Mouse (Mus musculus) kidney, postnatal 14 days (tissue): Measurements from ENCODE around the gene Lgr6.
A peak's percentile ranks its signal among the peaks of the same experiment; 100 is the strongest.

Experiments used
- DNase-seq: peaks from one replicate; pipeline ENCODE4 v3.0.0; 2022; ENCODE audit warnings: mixed read lengths

Lgr6 gene

DNA sequence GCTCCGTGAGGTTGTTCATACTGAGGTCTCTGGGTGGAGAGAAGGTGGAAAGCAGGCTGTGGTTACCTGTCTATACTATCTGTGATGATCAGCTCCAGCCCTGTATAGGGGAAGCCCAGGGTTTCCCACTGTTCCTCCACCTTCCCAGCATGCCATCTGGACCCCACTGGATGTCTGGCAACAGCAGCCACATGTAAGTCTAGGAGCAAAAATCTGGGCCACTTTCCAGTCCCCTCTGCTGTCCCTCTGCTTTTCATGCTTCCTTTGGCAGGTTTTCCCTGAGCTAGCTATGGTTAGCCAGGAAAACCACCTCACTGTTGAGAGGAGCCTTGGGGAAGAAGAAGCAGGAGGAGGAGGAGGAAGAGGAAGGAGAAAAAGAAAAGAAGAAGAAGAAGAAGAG lies 29.8 kb downstream of the Lgr6 start:
- no peak for DNase-seq

DNA sequence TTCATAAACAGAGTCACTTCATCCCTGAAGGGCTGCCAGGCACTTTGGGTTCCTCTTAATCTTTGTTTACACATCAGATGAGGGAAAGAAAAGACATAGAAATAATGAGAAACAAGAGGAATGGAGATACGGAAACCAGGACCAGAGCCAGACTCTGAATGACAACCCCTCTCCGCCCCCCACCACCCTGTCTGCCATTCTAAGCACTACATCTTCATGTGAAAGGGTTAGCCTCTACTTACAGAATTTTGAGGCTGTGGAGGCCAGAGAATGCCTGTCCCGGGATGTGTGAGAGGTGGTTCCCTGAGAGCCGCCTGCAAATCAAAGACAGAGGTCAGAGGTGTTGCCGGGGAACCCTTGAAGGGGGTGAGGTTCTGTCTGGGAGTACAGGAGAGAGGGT lies 32.4 kb downstream of the Lgr6 start:
- no peak for DNase-seq

DNA sequence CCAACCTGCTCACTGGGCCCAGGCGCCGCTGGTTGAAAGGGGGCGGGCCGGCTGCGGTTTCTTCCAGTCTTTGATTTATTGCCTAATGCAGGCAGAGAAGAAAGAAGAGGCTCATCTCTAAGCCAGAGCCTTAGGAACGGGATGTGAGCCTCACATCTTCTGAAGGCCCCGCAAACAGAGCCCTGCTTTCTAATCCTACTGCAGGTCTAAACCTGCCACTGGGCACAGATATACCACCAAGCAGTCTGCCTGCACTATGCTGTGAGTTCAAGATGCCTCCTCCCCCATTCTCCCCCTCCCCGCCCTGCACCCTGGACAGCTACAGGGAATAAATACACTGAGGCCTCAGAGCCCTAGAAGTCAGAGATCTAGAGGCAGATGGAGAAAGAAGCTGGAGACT lies 35.2 kb downstream of the Lgr6 start:
- DNase-seq = no peak

DNA sequence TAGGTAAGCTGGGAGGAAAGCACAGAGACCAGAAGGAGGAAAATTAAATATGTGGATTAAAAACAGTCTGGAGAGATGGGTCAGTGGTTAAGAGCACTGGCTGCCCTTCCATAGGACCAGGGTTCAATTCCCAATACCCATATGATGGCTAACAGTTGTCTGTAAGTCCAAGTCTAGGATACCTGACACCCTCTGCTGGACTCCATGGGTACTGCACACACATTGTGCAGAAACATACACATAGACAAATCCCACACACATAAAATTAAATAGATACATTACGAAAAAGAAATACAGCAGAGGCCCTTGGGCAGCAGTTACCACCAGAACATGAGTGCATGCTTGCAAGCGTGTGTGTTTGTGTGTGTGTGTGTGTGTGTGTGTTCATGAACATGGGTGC lies 40.6 kb downstream of the Lgr6 start:
- no peak for DNase-seq

DNA sequence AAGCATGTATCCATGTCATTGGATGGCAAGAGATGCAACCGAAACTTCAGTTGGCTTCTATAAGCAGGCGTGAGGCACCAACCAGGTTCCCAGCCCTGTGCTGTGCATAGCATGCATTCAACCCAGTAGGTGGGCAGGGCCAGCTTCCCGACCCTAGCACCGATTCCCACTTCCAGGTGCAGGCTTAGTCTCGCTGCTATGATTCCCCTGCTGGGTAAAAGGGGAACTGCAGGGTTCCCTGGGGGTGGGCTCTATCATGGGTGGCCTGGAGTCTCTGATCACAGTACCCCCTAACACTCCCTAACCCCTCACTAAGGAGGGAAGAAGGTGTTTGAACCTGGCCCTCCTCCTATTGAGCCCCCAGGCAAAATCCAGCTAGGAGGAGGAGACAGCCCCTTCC lies 42.1 kb downstream of the Lgr6 start:
- DNase-seq = no peak

DNA sequence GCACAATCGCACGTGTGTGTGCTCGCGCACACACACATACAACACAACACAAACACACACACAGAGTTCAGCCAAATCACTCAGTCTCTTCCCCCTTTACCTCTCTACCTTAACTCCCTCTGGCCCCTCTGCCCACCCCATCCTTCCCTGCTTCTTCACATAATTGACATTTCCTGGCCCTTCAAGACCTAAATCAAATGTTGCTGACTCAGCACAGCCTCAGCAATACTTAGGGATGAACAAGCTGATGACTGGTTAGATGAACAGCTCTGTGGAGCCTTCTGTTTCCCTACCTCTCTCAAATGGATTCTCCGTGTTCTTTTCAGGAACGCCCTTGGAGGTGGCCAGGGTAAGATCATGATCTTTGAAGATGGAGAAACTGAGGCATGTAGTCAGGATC lies 43.8 kb downstream of the Lgr6 start:
- no peak for DNase-seq

DNA sequence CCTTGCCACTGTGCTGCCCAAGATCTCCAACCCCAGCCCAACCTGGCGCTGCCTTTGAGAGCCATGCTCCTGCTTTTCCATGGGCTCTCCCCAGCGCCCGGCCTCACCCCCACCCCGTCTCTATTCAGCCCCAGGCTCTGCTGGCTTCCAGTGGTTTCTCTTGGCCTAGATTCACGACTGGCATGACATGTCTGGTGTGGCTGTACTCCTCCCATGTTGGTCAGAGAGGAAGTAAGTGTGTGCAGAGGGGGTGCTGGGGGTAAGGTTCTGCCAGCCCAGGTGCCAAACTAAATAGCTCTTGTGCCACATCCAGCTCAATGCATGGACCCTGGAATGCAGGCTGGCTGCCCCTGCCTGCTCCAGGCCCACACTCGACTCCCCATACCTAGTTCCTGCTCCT lies 44.9 kb downstream of the Lgr6 start:
- DNase-seq = no peak

DNA sequence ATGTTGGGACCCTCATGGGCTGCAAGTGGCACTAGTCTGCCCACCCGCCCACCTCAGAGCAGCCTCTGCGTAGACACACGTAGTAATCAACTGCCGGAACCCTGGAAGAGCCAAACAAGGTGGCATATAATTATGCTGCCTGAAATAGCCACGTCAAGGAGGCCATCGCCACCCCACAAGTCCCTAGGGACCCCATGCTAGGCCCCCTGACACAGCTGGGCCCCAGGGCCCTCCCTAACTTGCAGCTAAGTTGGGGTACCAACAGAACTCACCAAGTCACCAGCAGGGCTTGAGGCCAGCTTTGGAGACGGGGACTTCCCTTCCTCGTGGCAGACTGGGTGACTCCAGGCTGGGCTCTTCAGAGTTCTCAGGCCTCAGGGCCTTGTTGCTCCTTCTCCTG lies 48.2 kb downstream of the Lgr6 start:
- DNase-seq = no peak

DNA sequence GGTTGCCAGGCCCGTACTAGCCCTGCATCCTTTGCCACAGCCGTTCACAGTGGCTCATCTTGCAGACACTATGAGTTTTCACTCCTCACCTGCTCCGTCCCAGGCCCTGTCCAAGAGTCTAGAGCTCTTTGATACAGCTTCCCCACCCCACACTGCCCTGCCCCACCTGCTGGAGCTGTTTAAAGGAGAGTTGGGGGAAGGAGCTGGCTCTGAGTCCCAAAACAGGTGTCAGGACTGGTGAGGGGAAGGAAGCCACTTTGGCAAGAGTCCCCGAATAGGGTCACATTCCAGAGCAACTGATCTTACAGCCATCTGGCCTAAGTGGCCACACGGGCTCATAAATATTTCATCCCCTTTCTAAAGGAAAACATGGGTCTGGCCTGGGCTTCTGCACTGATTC lies 51.0 kb downstream of the Lgr6 start:
- no peak for DNase-seq

DNA sequence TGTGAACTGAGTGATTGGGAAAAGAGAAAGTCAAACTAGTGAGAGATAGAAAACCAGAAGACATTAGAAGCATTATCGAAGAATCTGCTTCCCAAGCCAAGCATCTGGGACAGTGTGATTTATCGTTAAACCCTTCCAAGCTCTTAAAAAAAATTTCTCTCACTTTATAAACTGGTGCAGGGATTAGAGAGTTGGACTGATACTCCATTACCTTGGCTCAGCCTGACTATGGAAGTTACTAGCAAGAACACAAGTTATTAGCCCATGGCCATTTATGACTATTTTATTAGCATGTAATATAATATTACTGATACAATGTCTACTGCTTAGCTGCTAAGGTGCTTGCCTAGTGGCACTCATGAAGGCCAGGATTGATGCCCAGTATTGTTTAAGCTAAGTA lies 60.6 kb downstream of the Lgr6 start:
- DNase-seq = no peak

DNA sequence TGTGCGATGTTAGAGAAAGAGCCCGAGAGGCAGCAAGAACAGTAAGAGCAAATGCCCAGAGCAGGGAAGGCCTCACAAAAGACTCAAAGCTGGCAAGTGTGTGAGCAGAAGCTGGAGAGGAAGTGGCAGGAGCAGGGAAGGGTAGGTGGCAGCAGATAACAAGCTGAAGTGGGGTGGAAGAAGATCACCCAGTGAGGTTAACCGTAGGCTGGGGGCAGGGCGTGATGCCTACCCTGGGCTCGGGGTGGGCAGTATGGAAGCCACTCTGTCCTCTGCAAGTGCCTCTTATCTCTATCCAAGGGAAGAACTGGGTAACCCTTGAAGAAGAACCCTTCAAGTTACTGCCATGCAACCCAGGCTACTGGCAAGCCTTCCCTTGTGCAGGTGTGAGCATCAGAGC lies 68.8 kb downstream of the Lgr6 start:
- no peak for DNase-seq

DNA sequence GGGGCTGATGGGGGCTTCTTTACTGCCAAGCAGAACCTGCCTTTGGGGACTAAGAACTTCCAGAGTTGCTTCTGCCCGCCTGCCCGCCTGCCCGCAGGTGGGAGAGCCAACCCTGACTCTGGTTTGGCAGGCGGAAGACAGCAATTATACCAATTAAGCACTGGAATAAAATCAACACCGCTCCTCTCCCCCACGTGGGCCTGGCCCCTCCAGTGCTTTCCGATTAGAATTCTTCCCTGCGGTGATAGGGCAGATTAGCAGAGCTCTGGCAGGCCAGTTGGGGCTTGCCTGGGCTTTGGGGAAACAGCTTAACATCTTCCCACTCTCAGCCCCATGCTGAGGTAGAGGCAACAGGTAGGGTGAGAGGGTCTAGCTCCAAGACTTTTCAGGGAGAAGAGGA lies 72.4 kb downstream of the Lgr6 start:
- no peak for DNase-seq

DNA sequence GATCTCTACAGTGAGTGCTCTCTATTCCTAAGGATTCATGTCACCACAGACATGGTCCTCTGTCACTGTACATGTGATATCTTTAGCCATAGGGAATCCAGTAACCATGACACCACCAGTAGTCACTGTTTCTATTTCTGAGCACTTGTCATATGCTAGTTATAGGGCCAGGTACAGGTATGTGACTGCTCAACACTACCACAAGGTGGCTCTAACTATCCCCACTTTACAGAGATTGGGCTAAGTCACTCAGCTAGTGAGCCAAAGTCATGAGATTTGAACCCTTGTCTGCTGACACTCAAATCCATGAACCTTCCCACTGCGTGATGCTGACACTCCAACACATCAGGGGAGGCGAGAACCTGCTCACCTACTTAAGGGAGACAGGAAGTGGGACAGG lies 75.0 kb downstream of the Lgr6 start:
- no peak for DNase-seq

DNA sequence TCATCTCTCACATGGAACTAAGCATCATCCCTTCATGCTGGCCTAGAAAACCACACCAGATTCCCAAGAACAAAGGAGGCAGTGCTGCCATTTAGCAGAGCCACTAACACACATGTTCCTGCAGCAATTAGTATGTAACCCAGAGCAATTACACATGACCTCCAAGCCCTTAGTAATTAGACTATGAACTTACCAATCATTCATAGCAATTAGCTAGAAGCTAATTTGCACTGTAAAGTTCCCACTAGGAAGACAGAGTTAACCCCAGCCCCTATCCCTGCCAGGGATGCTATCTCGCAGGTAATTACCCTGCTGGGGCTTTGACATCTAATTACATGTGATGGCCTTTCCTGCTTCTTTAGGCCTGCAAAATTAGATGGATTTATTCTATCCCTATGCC lies 78.8 kb downstream of the Lgr6 start:
- no peak for DNase-seq

DNA sequence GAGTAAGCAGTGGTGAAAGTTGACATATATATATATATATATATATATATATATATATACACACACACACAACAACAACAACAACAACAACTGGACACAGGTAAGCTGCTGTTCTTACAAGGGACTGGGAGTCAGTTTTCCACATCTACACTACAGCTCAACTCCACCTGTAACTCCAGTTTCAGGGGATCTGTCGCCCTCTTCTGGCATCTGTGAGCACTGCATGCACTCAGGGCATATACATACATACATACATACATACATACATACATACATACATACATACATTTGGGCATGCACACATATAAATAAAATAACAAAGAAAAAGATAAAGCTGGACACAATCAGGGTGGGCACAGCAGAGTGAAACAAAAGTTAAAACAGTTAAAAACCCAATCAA lies 81.5 kb downstream of the Lgr6 start:
- DNase-seq = no peak

DNA sequence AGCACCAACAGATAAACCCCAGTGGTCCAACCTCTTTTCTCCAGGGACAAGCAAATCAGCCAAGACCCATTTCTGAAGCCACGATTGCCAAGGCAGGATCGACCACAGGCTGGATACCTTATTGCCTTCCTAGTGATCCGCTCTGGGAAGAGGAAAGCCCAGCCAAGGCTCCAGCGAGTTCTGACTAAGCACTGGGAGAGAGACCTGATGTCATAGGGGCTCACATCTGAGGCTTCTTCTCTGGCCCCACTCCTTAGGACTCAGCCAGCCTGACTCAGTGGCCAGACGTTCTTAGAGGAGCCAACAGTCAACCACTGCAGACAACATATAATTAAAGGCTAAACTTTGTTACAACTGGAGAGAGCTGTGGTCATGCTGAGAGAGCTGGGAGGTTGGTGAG lies 83.1 kb downstream of the Lgr6 start:
- DNase-seq = no peak

DNA sequence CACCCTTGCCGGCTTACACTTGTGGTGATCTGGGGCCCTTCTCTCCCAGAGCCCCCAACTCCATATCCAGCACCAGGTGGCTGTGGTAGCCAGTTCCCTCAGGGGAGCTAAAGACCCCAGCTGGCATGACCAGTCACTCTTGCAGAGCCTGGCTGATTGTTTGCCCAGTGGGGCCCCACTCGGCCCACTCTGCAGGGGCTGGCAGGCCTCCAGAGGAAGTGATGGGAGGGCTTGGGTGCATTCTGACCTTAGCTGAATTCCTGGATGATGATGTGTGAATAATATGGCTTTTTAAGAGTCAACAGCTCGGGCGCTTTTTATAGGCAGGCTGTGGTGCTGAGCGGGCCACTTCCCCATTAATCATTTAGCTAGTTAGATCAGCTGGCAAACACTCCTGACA lies 84.1 kb downstream of the Lgr6 start:
- DNase-seq = peak; percentile 53

DNA sequence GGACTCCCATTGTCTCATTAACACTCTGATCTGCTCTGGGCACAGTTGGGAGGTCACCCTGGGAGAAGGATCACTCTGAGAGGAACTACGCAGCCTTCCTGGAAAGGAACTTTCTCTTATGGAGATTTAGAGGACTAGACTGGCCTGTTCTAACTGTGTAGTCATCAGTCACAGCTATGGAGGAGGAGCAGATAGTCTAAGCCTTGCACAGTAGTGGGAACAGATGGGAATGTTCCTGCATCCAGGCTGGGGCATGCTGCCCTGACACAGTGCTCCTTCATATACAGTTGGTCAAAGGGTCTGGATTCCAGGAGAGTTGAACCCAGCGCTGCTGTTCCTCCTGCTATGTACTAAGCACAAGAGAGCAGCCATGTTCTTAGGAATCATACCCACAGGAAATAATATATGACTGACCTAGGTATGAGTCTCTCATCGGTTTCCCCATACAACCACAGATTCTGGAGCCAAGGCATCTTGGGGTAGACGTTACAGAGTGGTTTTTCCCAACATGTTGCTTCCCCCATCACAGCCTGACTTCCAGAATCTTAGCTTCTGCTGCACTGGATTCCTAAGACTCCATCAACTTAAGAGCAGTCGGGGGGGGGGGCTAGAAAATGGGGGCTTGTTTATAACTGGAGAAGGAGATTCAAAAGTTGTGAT lies 84.7 kb downstream of the Lgr6 start:
- no peak for DNase-seq

DNA sequence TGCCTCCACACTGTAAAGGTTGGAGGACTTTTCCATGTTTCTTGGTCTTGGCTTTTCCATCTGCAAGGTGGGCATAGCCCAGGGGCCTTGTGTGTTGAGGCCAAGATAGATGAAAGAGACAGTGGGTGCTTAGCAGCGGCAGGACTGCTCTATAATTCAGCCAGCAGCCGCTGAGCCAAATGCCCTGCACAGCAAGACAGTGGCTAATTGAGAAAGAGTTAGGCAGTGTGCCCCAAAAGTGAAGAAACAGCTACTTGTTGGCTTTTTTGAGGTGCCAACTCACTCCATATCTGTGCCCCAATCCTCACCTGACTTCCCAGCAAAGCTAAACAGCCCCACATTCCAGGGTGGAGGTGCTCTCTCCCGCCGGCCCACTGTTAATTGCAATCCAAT lies 85.3 kb downstream of the Lgr6 start:
- no peak for DNase-seq

DNA sequence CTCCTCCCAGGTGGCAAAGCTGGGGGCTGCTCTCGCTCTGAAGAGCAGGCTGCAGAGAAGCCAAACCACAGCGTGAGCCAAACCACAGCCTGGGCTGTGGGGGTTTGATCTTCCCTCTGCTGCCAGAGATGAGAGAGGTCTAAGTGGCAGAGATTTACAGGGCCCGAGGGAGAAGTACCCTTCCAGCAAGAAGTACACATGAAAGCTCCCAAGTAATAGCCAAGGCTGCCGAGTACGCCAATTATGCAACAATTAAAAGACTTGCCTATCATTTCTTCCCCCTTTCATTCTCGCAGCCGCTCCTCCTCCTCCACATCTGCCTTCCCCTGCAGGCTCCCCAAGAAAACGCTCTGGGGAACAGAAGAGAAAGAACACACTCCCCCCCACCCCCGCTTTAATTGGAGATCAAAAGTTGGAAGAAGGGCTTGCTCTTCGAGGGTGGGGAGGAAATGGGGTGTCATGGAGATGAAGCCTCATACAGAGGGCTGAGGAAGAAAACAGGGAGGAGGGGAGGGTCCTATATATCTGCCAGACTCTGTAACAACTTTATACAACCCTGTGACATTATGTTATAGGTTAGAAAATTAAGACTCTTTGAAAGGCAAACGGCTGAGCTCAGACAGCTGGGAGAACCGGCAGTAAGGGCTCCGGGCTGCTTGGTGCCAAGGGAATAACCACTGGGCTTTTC lies 85.8 kb downstream of the Lgr6 start:
- peak; percentile 30 for DNase-seq

DNA sequence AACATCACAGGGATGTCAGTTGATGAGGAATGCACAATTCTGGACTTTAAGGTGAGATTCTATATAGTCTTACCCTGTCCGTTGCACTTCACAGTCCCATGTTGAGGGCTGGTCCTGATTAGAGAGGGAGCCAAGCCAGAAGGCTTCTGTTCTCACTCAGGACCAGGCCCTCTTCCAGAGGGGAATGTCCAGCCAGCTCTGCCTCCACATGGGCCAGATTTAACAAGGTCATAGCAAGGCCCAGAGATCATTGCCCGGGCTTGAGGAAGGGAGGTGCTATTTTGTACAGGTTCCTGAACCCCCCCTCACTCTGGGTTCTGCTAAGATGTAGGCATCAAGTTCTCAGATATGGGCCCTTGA lies 87.4 kb downstream of the Lgr6 start:
- no peak for DNase-seq

DNA sequence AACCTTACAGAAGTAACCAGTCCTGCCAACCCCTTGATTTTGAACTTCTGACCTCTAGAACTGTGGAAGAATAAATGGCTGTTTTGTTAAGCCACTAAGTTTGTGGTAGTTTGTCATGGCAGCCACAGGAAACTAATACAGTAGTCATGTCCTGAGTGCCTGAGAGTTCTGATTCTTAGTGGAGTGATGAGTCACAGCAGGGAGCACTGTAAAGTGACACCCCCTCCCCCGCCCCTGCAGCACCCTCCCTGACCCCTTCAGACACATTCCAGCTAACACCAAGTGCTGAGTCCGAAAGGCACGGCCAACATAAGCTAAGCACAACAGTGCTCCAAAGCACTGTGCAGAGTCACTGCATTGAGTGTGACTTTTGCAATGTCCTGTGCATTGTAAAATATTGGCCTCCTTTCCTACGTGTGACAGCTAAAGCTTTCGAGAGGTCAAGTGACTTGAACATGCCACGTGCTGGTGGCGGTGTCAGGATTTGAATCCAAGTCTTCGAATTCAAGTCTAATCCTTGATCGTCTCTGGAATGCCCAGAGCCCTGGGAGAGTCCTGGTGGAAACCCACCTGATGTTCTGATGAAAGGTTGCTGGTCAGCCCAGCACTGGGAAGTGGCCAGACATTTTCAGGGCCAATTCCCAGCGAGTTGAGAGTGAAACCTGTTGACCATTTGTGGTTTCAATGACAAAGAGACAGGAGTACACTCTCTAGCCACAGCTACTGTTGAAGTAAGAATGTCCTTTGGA lies 88.0 kb downstream of the Lgr6 start:
- DNase-seq = no peak

DNA sequence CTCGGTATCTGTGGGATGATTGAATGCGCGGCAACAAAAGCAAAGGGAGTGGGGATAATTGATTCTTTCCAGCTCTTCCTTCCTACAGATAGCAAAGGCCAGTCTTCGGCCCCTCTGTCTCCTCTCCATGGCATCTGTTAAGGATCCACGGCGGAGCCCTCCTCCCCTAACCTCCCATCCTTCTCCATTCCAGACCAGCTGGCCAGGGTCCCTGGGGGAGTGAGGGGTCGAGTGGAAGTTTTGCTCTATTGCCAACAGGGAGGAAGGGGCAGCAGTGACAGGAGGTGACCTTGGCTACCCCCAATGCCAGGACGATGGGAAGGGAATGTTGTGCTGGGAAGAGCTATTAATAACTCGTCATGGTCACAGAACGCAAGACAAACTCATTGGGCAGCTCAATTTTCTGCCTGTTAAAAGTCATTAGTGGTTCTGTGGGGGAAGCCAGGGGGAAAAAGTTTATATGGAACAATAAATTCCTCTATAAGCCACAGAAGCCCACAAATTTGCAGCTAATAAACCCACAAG lies 90.1 kb downstream of the Lgr6 start:
- DNase-seq = no peak

DNA sequence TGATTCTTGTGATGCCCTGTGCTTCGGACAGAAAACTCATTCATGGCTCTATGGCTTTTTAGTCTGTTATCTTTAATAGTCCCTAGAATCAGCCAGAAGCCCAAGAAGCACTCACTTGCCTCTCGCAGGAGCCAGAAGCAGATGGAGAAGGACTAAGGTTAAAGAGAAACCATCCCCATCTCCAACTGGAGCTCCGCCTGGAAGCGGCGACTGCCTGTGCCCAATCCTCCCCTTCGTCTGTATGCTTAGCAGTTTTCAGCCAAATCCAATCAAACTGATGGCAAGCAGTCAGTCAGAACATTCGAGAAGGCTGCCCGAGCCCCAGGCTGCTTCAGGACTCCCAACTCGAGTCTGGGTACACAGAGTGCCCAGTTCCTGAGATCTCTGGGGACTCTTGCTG lies 92.6 kb downstream of the Lgr6 start:
- no peak for DNase-seq
